Mouse (Mus musculus) lung, embryonic 16.5 days (tissue): ENCODE data around the gene Kif1c. TPM values are rescaled to one million over a fixed set of nuclear protein-coding genes. Genes with fewer than 3 reads are reported as not detected.

Source experiments
- ATAC-seq: fragments of 200-750 bp; cut with Nextera tagmentation; 2 replicates; pipeline ENCODE4 v1.8.0; 2017; ENCODE audit warnings: low read depth, mild to moderate bottlenecking, moderate library complexity
- H3K27ac ChIP-seq: fragments of 300-500 bp; sonication (generic); 2 replicates; pipeline ENCODE4 v1.5.1; 2014; ENCODE audit warnings: mild to moderate bottlenecking, control low read depth, low read length
- H3K27me3 ChIP-seq: fragments of 300-500 bp; sonication (generic); 2 replicates; pipeline ENCODE4 v1.6.1; 2014; ENCODE audit warnings: low read depth, low read length, mixed read lengths; ENCODE audit not compliant: control insufficient read depth, insufficient read depth
- H3K36me3 ChIP-seq: fragments of 300-500 bp; sonication (generic); 2 replicates; pipeline ENCODE4 v1.6.1; 2014; ENCODE audit warnings: low read length; ENCODE audit not compliant: control insufficient read depth, insufficient read depth
- H3K4me1 ChIP-seq: fragments of 300-500 bp; sonication (generic); replicated peaks from 2 replicates; pipeline ENCODE4 v1.6.1; 2014; ENCODE audit warnings: low read length, mixed read lengths; ENCODE audit not compliant: control insufficient read depth, insufficient read depth
- H3K4me2 ChIP-seq: fragments of 300-500 bp; sonication (generic); 2 replicates; pipeline ENCODE4 v1.6.1; 2014; ENCODE audit warnings: low read depth, low read length, control low read depth
- H3K4me3 ChIP-seq: fragments of 300-500 bp; sonication (generic); 2 replicates; pipeline ENCODE4 v1.5.1; 2014; ENCODE audit warnings: mild to moderate bottlenecking, low read length, control low read depth
- H3K9ac ChIP-seq: fragments of 300-500 bp; sonication (generic); 2 replicates; pipeline ENCODE4 v1.6.1; 2014; ENCODE audit warnings: low read length, control low read depth
- H3K9me3 ChIP-seq: fragments of 300-500 bp; sonication (generic); 2 replicates; pipeline ENCODE4 v1.6.1; 2016; ENCODE audit warnings: low read length; ENCODE audit not compliant: control insufficient read depth
- WGBS: fragments of 180-500 bp; shearing (Covaris S2); extraction: QIAGEN DNeasy Blood & Tissue Kit; methylation state at CpG from one replicate; pipeline ENCODE4 v1.1.7; 2014; 5-methylcytosine and 5-hydroxymethylcytosine counted together
- polyA plus RNA-seq: library from polyadenylated mRNA; unstranded; fragments of >200 nt; fragmentation: Nextera tagmentation; extraction: Ambion mirVana; gene quantifications from 2 replicates; pipeline ENCODE4 v1.2.1, GENCODE M21; 2015

The Kif1c gene
- polyA plus RNA-seq, 1 experiment from 2014 or later, result 3.4 TPM

GRCm38 (mm10) chr11:70671333-70672047 lies 28.9 kb upstream of the Kif1c start:
- peaks cover 5% of the 10 kb centered on the region for H3K36me3 ChIP-seq
- WGBS, result 87% methylated on average over 16 of the region's 16 CpGs
- H3K4me2 ChIP-seq, result no peak overlapping the region

GRCm38 (mm10) chr11:70674014-70674413 lies 26.3 kb upstream of the Kif1c start:
- Histone ChIP-seq H3K27ac (no peak overlapping the region), H3K9ac (no peak overlapping the region), H3K27me3 (no peaks in the 10 kb centered on the region), H3K4me1 (peaks cover 6% of the 10 kb centered on the region), H3K9me3 (no peaks in the 10 kb centered on the region), H3K4me2 (no peak overlapping the region), H3K4me3 (no peak overlapping the region), H3K36me3 (peaks cover 5% of the 10 kb centered on the region)
- ATAC-seq, result no peak
- 76% methylated on average over 6 of the region's 6 CpGs for WGBS

More at GRCm38 (mm10) chr11:70671333-70672047, 28.9 kb upstream of the Kif1c start:
- ATAC-seq, result no peak
- peaks cover 16% of the 10 kb centered on the region for H3K4me1 ChIP-seq
- H3K9ac ChIP-seq, result no peak overlapping the region
- H3K4me3 ChIP-seq, result no peak overlapping the region
- no peaks in the 10 kb centered on the region for H3K9me3 ChIP-seq
- no peaks in the 10 kb centered on the region for H3K27me3 ChIP-seq
- no peak overlapping the region for H3K27ac ChIP-seq

- Histone ChIP-seq H3K27me3 (no peaks in the 10 kb centered on the region), H3K4me2 (no peak overlapping the region), H3K4me1 (peaks cover 6% of the 10 kb centered on the region), H3K27ac (no peak overlapping the region), H3K9ac (no peak overlapping the region), H3K4me3 (no peak overlapping the region), H3K9me3 (no peaks in the 10 kb centered on the region), H3K36me3 (peaks cover 9% of the 10 kb centered on the region)
- no peak for ATAC-seq
- WGBS, result 66% methylated on average over 11 of the region's 11 CpGs
Observed at GRCm38 (mm10) chr11:70674501-70674900, 25.8 kb upstream of the Kif1c start.

GRCm38 (mm10) chr11:70678092-70678491 lies 22.3 kb upstream of the Kif1c start:
- Histone ChIP-seq H3K9me3 (no peaks in the 10 kb centered on the region), H3K4me2 (no peak overlapping the region), H3K27me3 (no peaks in the 10 kb centered on the region), H3K27ac (no peak overlapping the region), H3K4me1 (peaks cover 6% of the 10 kb centered on the region), H3K9ac (no peak overlapping the region), H3K4me3 (no peak overlapping the region), H3K36me3 (peaks cover 21% of the 10 kb centered on the region)
- 68% methylated on average over 9 of the region's 9 CpGs for WGBS
- no peak for ATAC-seq

GRCm38 (mm10) chr11:70678576-70678975 lies 21.8 kb upstream of the Kif1c start:
- H3K4me2 ChIP-seq, result no peak overlapping the region
- no peak for ATAC-seq
- 77% methylated on average over 2 of the region's 2 CpGs for WGBS
- H3K36me3 ChIP-seq, result peaks cover 21% of the 10 kb centered on the region
- H3K9ac ChIP-seq, result no peak overlapping the region
- no peaks in the 10 kb centered on the region for H3K27me3 ChIP-seq
- peaks cover 6% of the 10 kb centered on the region for H3K4me1 ChIP-seq
- H3K27ac ChIP-seq, result no peak overlapping the region
- no peak overlapping the region for H3K4me3 ChIP-seq
- no peaks in the 10 kb centered on the region for H3K9me3 ChIP-seq

- ATAC-seq, result no peak
- no peaks in the 10 kb centered on the region for H3K27me3 ChIP-seq
- no peak overlapping the region for H3K4me3 ChIP-seq
- peaks cover 26% of the 10 kb centered on the region for H3K36me3 ChIP-seq
- peaks cover 6% of the 10 kb centered on the region for H3K4me1 ChIP-seq
- H3K4me2 ChIP-seq, result no peak overlapping the region
- WGBS, result 93% methylated on average over 8 of the region's 8 CpGs
- no peak overlapping the region for H3K27ac ChIP-seq
- H3K9ac ChIP-seq, result no peak overlapping the region
- no peaks in the 10 kb centered on the region for H3K9me3 ChIP-seq
Observed at GRCm38 (mm10) chr11:70679361-70679760, 21.0 kb upstream of the Kif1c start.

GRCm38 (mm10) chr11:70679894-70680293 lies 20.5 kb upstream of the Kif1c start:
- Histone ChIP-seq H3K9me3 (no peaks in the 10 kb centered on the region), H3K27me3 (no peaks in the 10 kb centered on the region), H3K4me3 (no peak overlapping the region), H3K9ac (no peak overlapping the region), H3K27ac (no peak overlapping the region), H3K36me3 (peaks cover 30% of the 10 kb centered on the region), H3K4me1 (peaks cover 6% of the 10 kb centered on the region), H3K4me2 (no peak overlapping the region)
- 90% methylated on average over 8 of the region's 8 CpGs for WGBS
- ATAC-seq, result no peak

GRCm38 (mm10) chr11:70681170-70681569 lies 19.2 kb upstream of the Kif1c start:
- H3K4me3 ChIP-seq, result no peak overlapping the region
- no peak overlapping the region for H3K4me2 ChIP-seq
- H3K27me3 ChIP-seq, result no peaks in the 10 kb centered on the region
- ATAC-seq, result no peak
- H3K4me1 ChIP-seq, result peaks cover 6% of the 10 kb centered on the region
- 73% methylated on average over 12 of the region's 12 CpGs for WGBS
- no peak overlapping the region for H3K9ac ChIP-seq
- no peaks in the 10 kb centered on the region for H3K9me3 ChIP-seq
- peaks cover 28% of the 10 kb centered on the region for H3K36me3 ChIP-seq
- H3K27ac ChIP-seq, result no peak overlapping the region

GRCm38 (mm10) chr11:70681897-70682581 lies 18.3 kb upstream of the Kif1c start:
- Histone ChIP-seq H3K9me3 (no peaks in the 10 kb centered on the region), H3K4me1 (peaks cover 12% of the 10 kb centered on the region), H3K36me3 (peaks cover 26% of the 10 kb centered on the region), H3K27me3 (no peaks in the 10 kb centered on the region), H3K9ac (peak overlapping the region; percentile 2; the same call in 1 of the 2 replicates), H3K27ac (no peak overlapping the region), H3K4me3 (no peak overlapping the region), H3K4me2 (no peak overlapping the region)
- WGBS, result 27% methylated on average over 11 of the region's 11 CpGs
- ATAC-seq, result peak; percentile 64
